Mouse (Mus musculus) testis, adult 2 months (tissue): ENCODE measurements around the gene Adgrv1.

Source experiments
- CTCF ChIP-seq: fragments of 200-500 bp; IDR thresholded peaks from 2 replicates; pipeline ENCODE4 v1.5.1; 2012; ENCODE audit warnings: low read depth, mild to moderate bottlenecking, inconsistent platforms, low read length, moderate library complexity; ENCODE audit not compliant: control insufficient read depth, insufficient read depth, insufficient replicate concordance
- POLR2A ChIP-seq: fragments of 200-500 bp; IDR thresholded peaks from 2 replicates; pipeline ENCODE4 v1.6.1; 2012; ENCODE audit warnings: low read depth, mild to moderate bottlenecking, inconsistent platforms, low read length, moderate library complexity; ENCODE audit not compliant: control insufficient read depth

GRCm38 (mm10) chr13:81264465-81264864, 368.5 kb downstream of the Adgrv1 start:
- TF ChIP-seq CTCF, result no peak
- no peak for TF ChIP-seq POLR2A
